Mouse (Mus musculus): ENCODE measurements around the gene Cep89.
A peak's percentile ranks its signal among the peaks of the same experiment; 100 is the strongest.

Gene Cep89

GRCm38 (mm10) chr7:35382706-35383353 lies 14.0 kb upstream of the Cep89 start:
- no peak for DNase-seq (ENCODE audit: low spot score in 2 of 2)

GRCm38 (mm10) chr7:35386525-35386952 lies 10.3 kb upstream of the Cep89 start:
- no peak for DNase-seq (ENCODE audit: low spot score in 2 of 2)

GRCm38 (mm10) chr7:35388694-35389093 lies 8.1 kb upstream of the Cep89 start:
- DNase-seq (ENCODE audit: low spot score in 2 of 2): no peak

GRCm38 (mm10) chr7:35392935-35393334 lies 3.9 kb upstream of the Cep89 start:
- peak in 1 of 2 experiments; percentile 47 for DNase-seq (ENCODE audit: low spot score in 2 of 2)

GRCm38 (mm10) chr7:35395734-35396456 lies 940 bp upstream of the Cep89 start:
- peak in 1 of 2 experiments; percentile 39 for DNase-seq (ENCODE audit: low spot score in 2 of 2)

GRCm38 (mm10) chr7:35401169-35401568 lies 4.3 kb downstream of the Cep89 start:
- DNase-seq (ENCODE audit: low spot score in 2 of 2): no peak

- DNase-seq (ENCODE audit: low spot score in 2 of 2): no peak
These were observed 18.4 kb downstream of the Cep89 start for GRCm38 (mm10) chr7:35415226-35415625.

- DNase-seq (ENCODE audit: low spot score in 2 of 2): no peak
These were observed 19.2 kb downstream of the Cep89 start for GRCm38 (mm10) chr7:35415801-35416653.

GRCm38 (mm10) chr7:35416654-35416948 lies 19.8 kb downstream of the Cep89 start:
- DNase-seq (ENCODE audit: low spot score in 2 of 2): no peak

- DNase-seq (ENCODE audit: low spot score in 2 of 2): no peak
These were observed 26.2 kb downstream of the Cep89 start for GRCm38 (mm10) chr7:35423071-35423470.

GRCm38 (mm10) chr7:35428146-35428545 lies 31.3 kb downstream of the Cep89 start:
- DNase-seq (ENCODE audit: low spot score in 2 of 2): no peak

- DNase-seq (ENCODE audit: low spot score in 2 of 2): no peak
These were observed 38.4 kb downstream of the Cep89 start for GRCm38 (mm10) chr7:35435266-35435665.

- DNase-seq (ENCODE audit: low spot score in 2 of 2): no peak
These were observed 50.7 kb downstream of the Cep89 start for GRCm38 (mm10) chr7:35447501-35447900.

GRCm38 (mm10) chr7:35447996-35448846 lies 51.4 kb downstream of the Cep89 start, which contains the start of gene Slc7a9:
Gene Slc7a9 (plus strand): TSS chr7:35448796.
- no peak for DNase-seq (ENCODE audit: low spot score in 2 of 2)

GRCm38 (mm10) chr7:35448867-35449266 lies 52.0 kb downstream of the Cep89 start:
- DNase-seq (ENCODE audit: low spot score in 2 of 2): no peak

GRCm38 (mm10) chr7:35456091-35456814 lies 59.4 kb downstream of the Cep89 start:
- no peak for DNase-seq (ENCODE audit: low spot score in 2 of 2)

GRCm38 (mm10) chr7:35460971-35461370 lies 64.1 kb downstream of the Cep89 start:
- DNase-seq (ENCODE audit: low spot score in 2 of 2): no peak

GRCm38 (mm10) chr7:35465027-35465426 lies 68.2 kb downstream of the Cep89 start:
- peak in 1 of 2 experiments; percentile 30 for DNase-seq (ENCODE audit: low spot score in 2 of 2)

GRCm38 (mm10) chr7:35467856-35468255 lies 71.0 kb downstream of the Cep89 start:
- no peak for DNase-seq (ENCODE audit: low spot score in 2 of 2)

GRCm38 (mm10) chr7:35470794-35471193 lies 74.0 kb downstream of the Cep89 start:
- DNase-seq (ENCODE audit: low spot score in 2 of 2): no peak

GRCm38 (mm10) chr7:35476457-35476856 lies 79.6 kb downstream of the Cep89 start:
- no peak for DNase-seq (ENCODE audit: low spot score in 2 of 2)

All from right cerebral cortex, postnatal 10 days (tissue).